Mouse (Mus musculus) left cerebral cortex, postnatal 14 days (tissue): Measurements from ENCODE around the gene Astl. TPM values are rescaled to one million over a fixed set of nuclear protein-coding genes. Genes with fewer than 3 reads are reported as not detected.
"Not testable (repeated sequence)": the region's sequence is repeated elsewhere in the genome, so short reads cannot be mapped to it uniquely, and the experiment has no call there.

ENCODE experiments used
- DNase-seq, 2 experiments: peaks; one replicate each; pipeline ENCODE4 v3.0.0; 2021 to 2022; ENCODE audit warnings: low spot score in 2 of 2, mixed read lengths in 1 of 2
- intact Hi-C: fragments of 180-260 bp; cut with DNase I; formaldehyde crosslinking; loops from one replicate; pipeline ENCODE4 v1.15.1; 2025
- long read RNA-seq, 2 experiments: library from polyadenylated mRNA; stranded (forward); transcript quantifications; one replicate each; pipeline ENCODE4 v2.0.0; 2021
- total RNA-seq, 2 experiments: library from RNA; stranded (reverse); gene quantifications; 2 replicates each; pipeline ENCODE4 v1.2.3; 2021

Gene Astl
- not detected for total RNA-seq
- long read RNA-seq, experiment 1, result 0 reads
- long read RNA-seq, experiment 2, result 0 reads

DNA sequence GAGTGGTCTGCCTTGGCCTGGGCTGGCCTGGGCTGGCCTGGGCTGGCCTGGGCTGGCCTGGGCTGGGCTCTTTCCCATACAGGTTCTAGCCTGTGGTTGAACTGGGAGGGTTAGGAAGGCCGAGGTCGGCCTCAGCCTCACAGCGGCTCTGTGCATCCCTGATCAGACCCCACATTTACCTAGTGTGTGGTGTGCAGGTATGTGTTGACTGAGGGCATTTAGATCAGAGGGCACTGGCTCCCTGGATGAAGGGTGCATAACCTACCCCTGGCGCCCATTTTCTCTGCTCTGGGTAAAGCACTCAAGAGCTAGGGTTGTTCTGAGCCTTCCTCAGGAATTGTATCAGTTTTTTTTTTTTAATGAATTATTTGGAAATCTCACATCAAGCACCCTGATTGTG, at the start of gene Astl:
Gene Astl (plus strand): TSS at position 224 of the 400 bp plus-strand sequence.
- intact Hi-C loops, result no loop called here
- no peak for DNase-seq

DNA sequence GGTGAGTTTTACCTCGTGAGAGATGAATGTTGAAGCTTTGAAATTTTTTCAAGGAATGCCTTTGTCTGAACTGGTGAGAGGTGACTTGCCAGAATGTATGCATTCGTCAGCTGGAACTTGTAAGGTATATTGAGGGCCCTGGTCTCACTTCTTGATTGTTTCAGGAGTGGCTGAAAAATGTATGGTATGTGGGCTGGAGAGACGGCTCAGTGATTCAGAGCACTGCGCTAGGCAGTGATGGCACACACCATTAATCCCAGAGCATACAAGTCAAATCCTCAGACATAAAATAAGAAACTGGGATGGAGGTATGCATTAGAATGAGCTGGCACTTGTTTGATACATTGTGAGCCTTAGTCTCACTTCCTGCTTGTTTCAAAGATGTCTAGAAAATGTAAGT, 46.2 kb upstream of the Astl start:
- no peak for DNase-seq
- intact Hi-C loops, result no loop called here

GRCm38 (mm10) chr2:127297001-127297805, 41.2 kb upstream of the Astl start:
- no peak for DNase-seq

GRCm38 (mm10) chr2:127298056-127298455, 40.4 kb upstream of the Astl start:
- intact Hi-C loops, result no loop called here
- DNase-seq, result no peak

More at GRCm38 (mm10) chr2:127297001-127297805, 41.2 kb upstream of the Astl start:
- intact Hi-C loops, result no loop called here

- intact Hi-C loops, result no loop called here
- peak in 1 of 2 experiments; percentile 23 for DNase-seq
These were observed 37.7 kb upstream of the Astl start for GRCm38 (mm10) chr2:127300701-127301100.

DNA sequence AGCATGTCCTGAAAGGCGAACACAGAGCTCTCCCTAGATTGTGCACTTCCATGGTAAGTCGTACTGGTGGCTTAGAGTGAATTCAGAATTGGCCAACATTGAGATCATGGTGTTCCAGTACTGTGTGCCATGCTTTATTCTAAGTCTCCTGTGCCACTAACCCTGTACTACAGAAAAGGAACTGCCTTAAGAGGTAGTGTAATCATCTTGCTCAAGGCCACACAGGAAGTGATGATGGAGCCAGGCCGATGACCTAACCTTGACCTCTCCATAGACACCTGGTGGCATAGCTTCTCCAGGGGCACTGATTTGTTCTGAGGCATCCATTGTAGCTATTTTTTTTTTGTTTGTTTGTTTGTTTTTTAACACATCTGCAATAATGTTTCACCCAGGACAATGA, 36.6 kb upstream of the Astl start:
- intact Hi-C loops, result no loop called here

DNA sequence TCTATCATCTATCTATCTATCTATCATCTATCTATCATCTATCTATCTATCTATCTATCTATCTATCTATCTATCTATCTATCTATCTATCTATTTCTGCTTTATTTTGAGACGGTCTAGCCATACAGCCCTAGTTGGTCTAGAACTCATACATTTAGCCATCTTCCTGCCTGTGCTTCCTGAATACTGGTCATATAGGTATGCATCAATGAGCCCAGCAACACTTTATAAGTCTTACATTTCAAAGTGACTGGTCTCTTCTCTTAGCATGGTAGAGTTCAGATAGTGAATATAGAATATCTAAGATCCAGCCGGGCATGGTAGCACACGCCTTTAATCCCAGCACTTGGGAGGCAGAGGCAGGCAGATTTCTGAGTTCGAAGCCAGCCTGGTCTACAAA, 34.2 kb upstream of the Astl start:
- intact Hi-C loops, DNase-seq: not testable (repeated sequence)

More for the DNA sequence above, 36.6 kb upstream of the Astl start:
- no peak for DNase-seq

- intact Hi-C loops, result no loop called here
- DNase-seq, result no peak
These were observed 33.7 kb upstream of the Astl start for GRCm38 (mm10) chr2:127304609-127305210.

GRCm38 (mm10) chr2:127306123-127306522, 32.3 kb upstream of the Astl start:
- intact Hi-C loops, result no loop called here
- no peak for DNase-seq

GRCm38 (mm10) chr2:127307179-127307578, 31.3 kb upstream of the Astl start:
- intact Hi-C loops, result no loop called here

DNA sequence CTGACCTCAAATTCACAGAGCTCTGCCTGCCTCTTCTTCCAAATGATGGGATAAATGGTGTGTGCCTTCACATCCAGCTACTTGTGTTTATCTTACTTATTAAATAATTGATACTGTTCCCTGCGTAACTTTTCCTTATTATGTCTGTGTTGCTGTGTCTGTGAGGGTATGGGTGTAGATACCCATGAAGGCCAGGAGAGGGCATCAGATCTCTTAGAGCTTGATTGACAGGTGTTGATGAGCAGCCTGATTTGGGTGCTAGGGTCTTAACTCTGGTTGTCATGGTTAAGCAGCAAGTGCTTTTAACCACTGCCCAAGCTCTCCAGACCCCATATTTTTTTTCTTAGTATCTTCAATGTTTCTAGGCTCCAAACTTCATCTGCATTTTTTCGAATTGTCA, 29.8 kb upstream of the Astl start:
- intact Hi-C loops, result no loop called here
- DNase-seq, result no peak

More at GRCm38 (mm10) chr2:127307179-127307578, 31.3 kb upstream of the Astl start:
- no peak for DNase-seq

GRCm38 (mm10) chr2:127310246-127310645, 28.2 kb upstream of the Astl start:
- DNase-seq, result no peak
- intact Hi-C loops, result no loop called here

DNA sequence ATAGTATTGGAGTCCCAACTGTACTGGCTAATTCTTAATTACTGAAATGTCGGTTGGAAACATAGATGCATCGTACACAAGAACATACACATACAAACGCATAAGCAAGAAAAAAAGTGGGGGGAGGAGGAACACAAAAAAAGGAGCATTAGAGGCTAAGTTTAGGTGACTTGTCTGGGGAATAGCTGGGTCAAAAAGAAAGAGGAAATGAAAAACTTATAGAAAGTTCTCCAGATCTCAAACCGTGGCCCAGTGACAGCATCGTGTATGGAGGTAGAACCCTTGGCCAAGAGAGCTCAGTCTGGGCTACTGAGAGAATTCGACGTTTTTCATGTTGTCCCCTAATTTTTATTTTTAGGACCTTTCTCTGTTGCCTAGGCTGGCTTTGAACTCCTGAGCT, 27.8 kb upstream of the Astl start:
- DNase-seq, result no peak
- intact Hi-C loops, result no loop called here

GRCm38 (mm10) chr2:127311193-127311592, 27.2 kb upstream of the Astl start:
- no peak for DNase-seq
- intact Hi-C loops, result no loop called here

- intact Hi-C loops, result no loop called here
- no peak for DNase-seq
These were observed 25.6 kb upstream of the Astl start for GRCm38 (mm10) chr2:127312801-127313200.

DNA sequence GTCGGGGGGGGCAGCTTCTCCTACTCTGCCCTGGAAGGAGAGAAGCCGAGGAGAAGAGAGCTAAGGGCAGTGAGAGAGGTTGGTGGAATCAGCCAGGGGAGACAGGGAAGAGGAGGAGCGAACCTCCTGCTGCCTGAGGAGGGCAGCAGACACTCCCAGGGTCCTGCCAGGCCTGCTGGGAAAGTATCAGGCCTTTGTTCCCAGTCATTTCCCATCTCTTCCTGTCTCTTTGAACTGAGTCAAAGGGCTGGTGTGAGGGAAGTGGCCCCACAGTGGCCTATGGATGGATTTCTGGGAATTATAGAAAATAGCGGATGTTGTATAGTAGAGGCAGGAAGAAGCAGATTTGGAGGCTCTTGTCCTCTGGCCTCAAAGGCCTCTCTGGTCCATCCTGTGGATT, 24.6 kb upstream of the Astl start:
- intact Hi-C loops, result no loop called here
- DNase-seq, result no peak

DNA sequence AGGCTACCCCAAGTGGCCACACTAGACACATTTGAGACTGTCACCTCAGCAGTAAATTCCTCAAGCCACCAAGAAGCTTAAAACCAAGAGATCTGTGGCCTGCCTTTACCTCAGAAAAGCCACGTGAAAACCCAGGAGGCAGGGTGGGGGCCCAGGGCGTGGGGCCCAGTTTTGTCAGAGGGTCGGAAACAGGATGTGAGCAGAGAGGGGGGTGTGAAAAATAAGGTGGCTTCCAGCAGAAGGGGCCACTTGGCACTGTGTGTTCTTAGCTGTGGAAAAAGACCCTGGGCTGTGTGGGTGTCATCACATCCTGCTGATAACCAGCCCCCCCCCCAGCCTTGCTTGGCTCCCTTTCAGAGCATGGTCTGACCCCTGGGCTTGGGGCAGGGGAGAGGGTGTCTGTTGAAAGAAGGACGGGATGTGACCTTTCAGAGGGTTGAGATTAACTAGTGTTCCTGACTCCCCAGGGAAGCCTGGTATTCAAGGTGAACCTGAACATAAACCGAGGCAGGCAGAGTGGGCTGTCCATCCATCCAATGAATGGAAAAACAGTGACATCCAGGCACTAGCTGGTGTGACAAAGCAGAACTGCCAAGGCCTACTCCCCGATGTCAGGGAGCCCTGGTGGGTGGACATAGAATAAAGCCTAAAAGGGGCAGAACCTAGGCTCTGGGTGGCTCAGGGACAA, 23.8 kb upstream of the Astl start:
- intact Hi-C loops, result no loop called here
- no peak for DNase-seq

GRCm38 (mm10) chr2:127315155-127315470, 23.3 kb upstream of the Astl start:
- DNase-seq, result no peak
- intact Hi-C loops, result no loop called here

DNA sequence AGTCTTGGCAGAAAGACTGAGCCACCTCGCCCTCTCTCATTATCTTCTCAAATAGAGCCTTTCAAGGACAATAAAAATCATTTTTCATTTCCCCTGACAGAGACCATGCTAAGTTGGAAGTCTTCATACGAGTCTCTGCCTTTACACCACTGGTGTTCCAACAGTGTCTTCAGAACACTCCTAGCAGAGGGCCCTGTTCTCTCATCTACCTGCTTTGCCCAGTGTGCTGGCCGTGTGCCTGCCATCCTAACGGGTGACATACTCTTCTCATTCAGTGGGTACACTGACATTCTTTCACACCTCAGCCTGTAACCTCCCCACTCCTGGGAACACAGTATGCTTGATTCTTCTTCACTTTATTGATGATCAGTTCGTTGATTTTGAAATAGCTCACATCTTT, 22.0 kb upstream of the Astl start:
- DNase-seq, result no peak
- intact Hi-C loops, result no loop called here

- intact Hi-C loops, result no loop called here
- DNase-seq, result no peak
These were observed 20.3 kb upstream of the Astl start for GRCm38 (mm10) chr2:127318136-127318535.

GRCm38 (mm10) chr2:127319071-127319470, 19.4 kb upstream of the Astl start:
- intact Hi-C loops, result no loop called here
- DNase-seq, result no peak
